Mouse (Mus musculus): ENCODE data around the gene Slc25a4. TPM values are rescaled to one million over a fixed set of nuclear protein-coding genes. Genes with fewer than 3 reads are reported as not detected.
"Not testable (repeated sequence)": the region's sequence is repeated elsewhere in the genome, so short reads cannot be mapped to it uniquely, and the experiment has no call there.

Gene Slc25a4
- polyA plus RNA-seq (2016; fragmentation: Nextera tagmentation; extraction: Ambion mirVana) = 492 and 499 TPM in 2 replicates

DNA sequence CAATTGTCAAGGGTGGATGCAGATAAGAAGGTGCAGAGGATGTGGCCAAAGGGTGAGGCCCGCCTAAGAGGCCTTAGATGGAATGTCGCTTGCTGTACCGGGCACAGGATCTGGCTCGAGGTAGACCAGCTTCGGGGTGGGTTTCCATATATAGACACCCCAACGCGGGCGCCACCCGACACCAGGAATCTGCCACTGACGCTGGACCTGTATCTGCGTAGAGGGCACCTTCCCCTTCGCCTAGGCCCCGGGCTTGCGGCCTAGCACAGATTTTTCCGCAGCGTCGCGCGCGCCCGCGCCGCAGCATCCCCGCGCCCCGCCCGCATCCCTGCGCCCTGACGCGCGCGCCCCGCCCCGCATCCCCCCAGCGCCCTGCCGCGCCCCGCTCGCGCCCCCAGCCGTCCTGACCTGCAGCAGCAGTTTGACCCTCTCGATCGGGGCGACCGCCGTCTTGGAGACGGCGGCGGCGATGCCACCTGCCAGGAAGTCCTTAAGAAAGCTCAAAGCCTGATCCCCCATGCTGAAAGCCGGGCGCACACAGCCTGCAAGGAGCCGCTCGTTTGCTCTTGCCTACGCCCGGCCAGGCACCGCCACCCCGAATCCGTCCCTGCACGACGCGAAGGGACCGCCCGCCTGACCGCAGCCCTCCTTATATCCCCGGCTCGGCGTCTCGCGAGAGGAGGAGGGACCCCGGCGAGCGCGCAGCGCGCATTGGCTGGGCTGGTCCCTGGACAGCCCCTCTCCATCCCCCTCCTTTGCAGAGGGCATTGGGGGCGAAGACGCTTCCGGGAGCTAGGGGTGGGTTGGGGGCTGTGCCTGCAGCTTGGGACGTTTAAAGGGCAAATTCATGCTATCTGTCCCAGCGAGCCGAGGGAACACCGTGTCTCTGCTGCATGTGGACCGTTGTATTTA is at the start of gene Slc25a4:
Gene Slc25a4, minus strand, starts transcription at position 881 of the 912 bp plus-strand sequence.
- WGBS = 1% methylated on average over 84 of the region's 84 CpGs
- Histone ChIP-seq H3K27me3 (ENCODE audit: poor library complexity, severe bottlenecking) (peaks cover 25% of the 10 kb centered on the region), H3K9me3 (no peaks in the 10 kb centered on the region), H3K27ac (peak within 1 kb of the TSS; percentile 96), H3K36me3 (replicated peaks) (peaks cover 39% of the 10 kb centered on the region), H3K4me1 (peaks cover 57% of the 10 kb centered on the region), H3K4me3 (peak within 1 kb of the TSS; percentile 86)
- DNase-seq (ENCODE audit: extremely low spot score, low spot score) = peak; percentile 97

DNA sequence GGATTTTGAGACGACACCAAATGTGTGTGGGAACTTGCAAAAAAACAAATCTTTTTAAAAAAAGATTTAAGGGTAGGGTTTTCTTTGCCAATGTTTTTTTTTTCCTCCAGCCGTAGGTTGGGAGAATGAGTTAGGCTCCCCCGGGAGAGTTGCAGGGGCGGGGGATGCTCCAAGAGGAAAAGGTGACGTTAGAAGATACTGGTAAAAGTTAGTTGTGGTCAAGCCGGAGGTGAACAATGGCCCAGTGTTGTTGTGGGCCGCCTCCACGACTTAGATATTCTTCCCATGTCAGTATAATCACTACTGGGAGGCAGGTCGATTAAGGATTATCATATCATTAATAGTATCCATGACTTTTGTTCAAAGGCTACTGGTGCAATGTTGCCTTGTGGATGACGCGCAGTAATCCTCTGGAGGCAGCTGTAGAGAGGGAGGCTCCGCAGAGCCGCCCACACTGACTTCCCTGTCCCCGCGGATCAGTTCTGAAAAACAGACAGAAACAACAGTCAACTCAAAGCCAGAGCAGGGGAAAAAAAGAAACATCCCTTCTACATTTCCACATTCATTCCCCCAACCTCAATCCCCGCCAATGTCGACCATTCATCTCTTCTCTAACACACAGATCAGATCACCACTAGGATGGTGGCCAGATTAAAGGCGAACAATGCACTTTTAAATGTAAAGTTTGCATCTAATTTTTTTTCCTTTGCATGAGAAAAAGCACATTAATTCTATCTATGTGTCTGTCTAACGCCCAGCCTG is 47.0 kb upstream of the Slc25a4 start:
- no peak overlapping the region for H3K27ac ChIP-seq
- H3K4me3 ChIP-seq = no peak overlapping the region
- DNase-seq (ENCODE audit: extremely low spot score, low spot score) = no peak
- WGBS = 28% methylated on average over 19 of the region's 19 CpGs
- H3K27me3 ChIP-seq (ENCODE audit: poor library complexity, severe bottlenecking) = peaks cover 7% of the 10 kb centered on the region; the same call in 1 of the 2 replicates
- no peaks in the 10 kb centered on the region for H3K36me3 ChIP-seq (replicated peaks)
- H3K4me1 ChIP-seq = peaks cover 9% of the 10 kb centered on the region
- 0 out of 2 replicates have a peak, but pooled peaks cover 3% of the 10 kb centered on the region for H3K9me3 ChIP-seq

GRCm38 (mm10) chr8:46252456-46252855 is 41.4 kb upstream of the Slc25a4 start:
- H3K4me3 ChIP-seq = no peak overlapping the region
- no peaks in the 10 kb centered on the region for H3K9me3 ChIP-seq
- no peak for DNase-seq (ENCODE audit: extremely low spot score, low spot score)
- peaks cover 32% of the 10 kb centered on the region for H3K27me3 ChIP-seq (ENCODE audit: poor library complexity, severe bottlenecking)
- H3K36me3 ChIP-seq (replicated peaks) = no peaks in the 10 kb centered on the region
- H3K4me1 ChIP-seq = peaks cover 21% of the 10 kb centered on the region
- H3K27ac ChIP-seq = no peak overlapping the region
- 88% methylated on average over 13 of the region's 13 CpGs for WGBS

- WGBS = 55% methylated on average over 10 of the region's 10 CpGs
- Histone ChIP-seq H3K4me1 (peaks cover 23% of the 10 kb centered on the region), H3K9me3 (no peaks in the 10 kb centered on the region), H3K27me3 (ENCODE audit: poor library complexity, severe bottlenecking) (peaks cover 34% of the 10 kb centered on the region), H3K27ac (peak overlapping the region; percentile 20; the same call in 1 of the 2 replicates), H3K4me3 (peak overlapping the region; percentile 1; the same call in 1 of the 2 replicates), H3K36me3 (replicated peaks) (no peaks in the 10 kb centered on the region)
- no peak for DNase-seq (ENCODE audit: extremely low spot score, low spot score)
Observed at GRCm38 (mm10) chr8:46251561-46251960, 40.5 kb upstream of the Slc25a4 start.

- H3K4me3 ChIP-seq = no peak overlapping the region
- H3K27ac ChIP-seq = no peak overlapping the region
- WGBS = 42% methylated on average over 11 of the region's 11 CpGs
- peaks cover 23% of the 10 kb centered on the region for H3K4me1 ChIP-seq
- peaks cover 69% of the 10 kb centered on the region for H3K27me3 ChIP-seq (ENCODE audit: poor library complexity, severe bottlenecking)
- no peaks in the 10 kb centered on the region for H3K9me3 ChIP-seq
- no peaks in the 10 kb centered on the region for H3K36me3 ChIP-seq (replicated peaks)
- DNase-seq (ENCODE audit: extremely low spot score, low spot score) = no peak
Observed at GRCm38 (mm10) chr8:46246346-46246745, 35.3 kb upstream of the Slc25a4 start.

DNA sequence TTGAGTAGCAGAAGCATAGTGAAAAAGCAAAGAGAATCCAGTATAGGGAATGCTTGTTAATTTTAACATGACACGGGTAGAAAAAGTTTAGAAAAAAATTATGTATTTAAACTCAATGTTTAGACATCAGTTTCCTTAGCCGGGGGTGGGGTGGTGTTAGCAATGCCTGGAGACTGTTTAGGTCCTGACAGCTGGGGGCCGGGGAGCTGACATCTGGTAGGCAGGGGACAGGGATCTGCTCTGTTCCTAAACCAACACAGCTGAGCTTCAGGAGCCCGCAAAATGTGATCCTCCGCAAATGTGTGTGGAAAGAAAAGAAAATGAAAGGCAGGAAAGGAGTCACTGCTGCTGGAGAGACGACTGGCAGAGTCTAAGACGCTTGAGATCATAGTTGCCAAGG is 31.9 kb upstream of the Slc25a4 start:
- peaks cover 61% of the 10 kb centered on the region for H3K27me3 ChIP-seq (ENCODE audit: poor library complexity, severe bottlenecking)

GRCm38 (mm10) chr8:46241568-46242374 is 30.7 kb upstream of the Slc25a4 start:
- Histone ChIP-seq H3K9me3 (no peaks in the 10 kb centered on the region), H3K36me3 (replicated peaks) (no peaks in the 10 kb centered on the region), H3K27ac (no peak overlapping the region), H3K4me1 (peaks cover 13% of the 10 kb centered on the region), H3K27me3 (ENCODE audit: poor library complexity, severe bottlenecking) (peaks cover 57% of the 10 kb centered on the region), H3K4me3 (no peak overlapping the region)
- WGBS = 36% methylated on average over 13 of the region's 13 CpGs
- peak; percentile 79 for DNase-seq (ENCODE audit: extremely low spot score, low spot score)

More for the DNA sequence above, 31.9 kb upstream of the Slc25a4 start:
- no peaks in the 10 kb centered on the region for H3K36me3 ChIP-seq (replicated peaks)
- no peak overlapping the region for H3K27ac ChIP-seq
- H3K4me3 ChIP-seq = no peak overlapping the region
- no peaks in the 10 kb centered on the region for H3K9me3 ChIP-seq
- DNase-seq (ENCODE audit: extremely low spot score, low spot score) = no peak
- WGBS = 54% methylated on average over 7 of the region's 7 CpGs
- peaks cover 16% of the 10 kb centered on the region for H3K4me1 ChIP-seq

- H3K27ac ChIP-seq = no peak overlapping the region
- H3K4me1 ChIP-seq = peaks cover 5% of the 10 kb centered on the region
- H3K9me3 ChIP-seq = no peaks in the 10 kb centered on the region
- WGBS = 72% methylated on average over 7 of the region's 7 CpGs
- no peak overlapping the region for H3K4me3 ChIP-seq
- H3K36me3 ChIP-seq (replicated peaks) = no peaks in the 10 kb centered on the region
- peaks cover 30% of the 10 kb centered on the region for H3K27me3 ChIP-seq (ENCODE audit: poor library complexity, severe bottlenecking)
- DNase-seq (ENCODE audit: extremely low spot score, low spot score) = no peak
Observed at GRCm38 (mm10) chr8:46236441-46237223, 25.5 kb upstream of the Slc25a4 start.

GRCm38 (mm10) chr8:46234736-46235135 is 23.7 kb upstream of the Slc25a4 start:
- DNase-seq (ENCODE audit: extremely low spot score, low spot score) = no peak
- Histone ChIP-seq H3K9me3 (no peaks in the 10 kb centered on the region), H3K36me3 (replicated peaks) (no peaks in the 10 kb centered on the region), H3K4me3 (no peak overlapping the region), H3K27ac (no peak overlapping the region), H3K4me1 (peaks cover 5% of the 10 kb centered on the region), H3K27me3 (ENCODE audit: poor library complexity, severe bottlenecking) (peaks cover 22% of the 10 kb centered on the region)
- 91% methylated on average over 4 of the region's 4 CpGs for WGBS

DNA sequence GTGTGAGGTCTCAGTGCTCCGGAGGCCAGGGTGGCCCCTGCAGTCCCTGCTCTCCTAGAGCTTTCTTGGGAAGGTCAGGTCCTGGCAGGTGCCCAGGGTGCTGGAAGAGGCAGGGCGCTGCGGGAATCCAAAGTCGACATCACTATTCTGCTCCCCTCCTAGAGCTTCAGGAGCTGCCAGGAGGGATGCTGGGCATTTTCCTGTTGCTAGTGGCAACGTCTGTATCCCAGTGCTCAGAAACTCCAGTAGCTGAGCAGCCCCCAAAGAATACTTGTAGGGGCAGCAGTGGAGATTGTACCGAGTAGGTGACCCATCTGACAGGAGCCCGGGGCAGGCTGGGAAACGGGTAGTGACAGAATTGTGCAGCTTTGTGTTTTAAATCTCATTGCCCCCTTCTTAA is 21.7 kb upstream of the Slc25a4 start:
- H3K27me3 ChIP-seq (ENCODE audit: poor library complexity, severe bottlenecking) = peaks cover 12% of the 10 kb centered on the region
- 64% methylated on average over 8 of the region's 8 CpGs for WGBS
- DNase-seq (ENCODE audit: extremely low spot score, low spot score) = no peak
- H3K36me3 ChIP-seq (replicated peaks) = no peaks in the 10 kb centered on the region
- H3K9me3 ChIP-seq = no peaks in the 10 kb centered on the region
- no peak overlapping the region for H3K27ac ChIP-seq
- peaks cover 5% of the 10 kb centered on the region for H3K4me1 ChIP-seq
- no peak overlapping the region for H3K4me3 ChIP-seq

- H3K36me3 ChIP-seq (replicated peaks); H3K4me3 ChIP-seq; H3K4me1 ChIP-seq; H3K27ac ChIP-seq; DNase-seq (ENCODE audit: extremely low spot score, low spot score); H3K9me3 ChIP-seq: not testable (repeated sequence)
- H3K27me3 ChIP-seq (ENCODE audit: poor library complexity, severe bottlenecking) = peaks cover 10% of the 10 kb centered on the region; the same call in 1 of the 2 replicates
- 81% methylated on average over 7 of the region's 7 CpGs for WGBS
Observed at GRCm38 (mm10) chr8:46231968-46232367, 20.9 kb upstream of the Slc25a4 start.

Data from forebrain, embryonic 10.5 days (tissue).